In the genomic region with DNA sequence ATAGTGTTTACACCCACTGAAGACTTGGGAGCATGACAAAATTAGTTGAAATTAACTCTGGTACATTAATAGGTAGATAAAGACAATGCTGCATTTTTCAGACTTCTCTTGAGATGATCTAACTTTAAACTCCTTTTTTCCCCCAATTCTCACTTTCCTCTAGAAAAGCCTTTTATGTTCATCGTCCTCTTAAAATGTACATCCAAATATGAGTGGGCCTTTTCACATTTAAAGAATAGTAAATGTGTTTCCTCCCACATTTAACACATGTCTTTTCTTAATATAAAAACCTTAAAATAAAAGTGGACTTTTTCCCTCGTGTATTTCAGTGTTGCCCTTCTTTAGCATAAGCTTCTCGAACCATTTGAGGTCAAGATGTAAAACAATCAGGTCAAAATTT, we compare ENCODE assay signal across 28 mouse cellular contexts.
DNase-seq lines count a peak whose midpoint lies in the region; ATAC-seq and TF ChIP-seq lines count a peak whose summit lies in the region.
"Had no signal": no experiment of that assay in that cellular context is flagged by ENCODE, and none has a peak within 500 bp of the region (broad histone marks: within the 10 kb centered on the region; RNA-seq: fewer than 3 reads in every experiment).

No protein-coding gene starts in this region.

- TF ChIP-seq POLR2A in lung, adult 2 months (IDR thresholded peaks at IDR 0.05; ENCODE audit: borderline replicate concordance, extremely low read depth, low read depth, low read length): no peak

- H3K27me3 ChIP-seq in lung, embryonic 14.5 days (ENCODE audit: insufficient read depth, low read length): no peaks in the 10 kb centered on the region
- H3K27me3 ChIP-seq: CH12.LX; embryonic facial prominence, embryonic 13.5 days; embryonic facial prominence, embryonic 15.5 days; forebrain, embryonic 12.5 days; Patski had no signal

- no peak for TF ChIP-seq CTCF in lung, embryonic 14.5 days (IDR thresholded peaks at IDR 0.05; ENCODE audit: low read depth)
- TF ChIP-seq CTCF in lung, adult 2 months (IDR thresholded peaks at IDR 0.05; ENCODE audit: insufficient read depth, low read length): no peak

- no peak overlapping the region for H3K4me2 ChIP-seq in lung, embryonic 14.5 days
- H3K4me2 ChIP-seq: embryonic facial prominence, embryonic 13.5 days; embryonic facial prominence, embryonic 15.5 days; forebrain, embryonic 12.5 days had no signal

- no peaks in the 10 kb centered on the region for H3K9me3 ChIP-seq in lung, embryonic 14.5 days (ENCODE audit: low read depth, low read length)
- H3K9me3 ChIP-seq: embryonic facial prominence, embryonic 13.5 days; embryonic facial prominence, embryonic 15.5 days; forebrain, embryonic 10.5 days; forebrain, embryonic 12.5 days; G1E had no signal

- 0 out of 2 replicates have a peak, but pooled peaks cover 4% of the 10 kb centered on the region for H3K4me1 ChIP-seq in lung, embryonic 14.5 days (ENCODE audit: insufficient read depth)
- no peaks in the 10 kb centered on the region for H3K4me1 ChIP-seq in lung, adult 2 months (ENCODE audit: control insufficient read depth, insufficient read depth, low read length)
- H3K4me1 ChIP-seq: embryonic facial prominence, embryonic 13.5 days; embryonic facial prominence, embryonic 15.5 days; forebrain, embryonic 10.5 days; forebrain, embryonic 12.5 days had no signal

- no peak overlapping the region for H3K4me3 ChIP-seq in lung, embryonic 14.5 days (ENCODE audit: low read depth, low read length)
- no peak overlapping the region for H3K4me3 ChIP-seq in lung, adult 2 months (replicated peaks; ENCODE audit: extremely low read depth, low read depth, low read length)
- H3K4me3 ChIP-seq: embryonic facial prominence, embryonic 13.5 days; embryonic facial prominence, embryonic 15.5 days; erythroblast, embryonic 14.5 days; forebrain, embryonic 10.5 days; forebrain, embryonic 12.5 days had no signal

- peak; percentile 74 for ATAC-seq in frontal cortex, adult (ENCODE audit: low TSS enrichment)
- no peak for ATAC-seq in lung, embryonic 14.5 days (ENCODE audit: insufficient read depth)
- ATAC-seq: activated CD4-positive, CD25-positive, alpha-beta regulatory T cell, adult 4 months; CD4-positive, CD25-positive, alpha-beta regulatory T cell, adult 4 months; forebrain, embryonic 14.5 days; forebrain, embryonic 16.5 days; Patski had no signal

- no peak overlapping the region for H3K27ac ChIP-seq in lung, embryonic 14.5 days (ENCODE audit: low read depth)
- H3K27ac ChIP-seq: embryonic facial prominence, embryonic 13.5 days; embryonic facial prominence, embryonic 15.5 days; forebrain, embryonic 10.5 days; forebrain, embryonic 12.5 days had no signal

- no peaks in the 10 kb centered on the region for H3K36me3 ChIP-seq in lung, embryonic 14.5 days (ENCODE audit: insufficient read depth)
- H3K36me3 ChIP-seq: embryonic facial prominence, embryonic 13.5 days; embryonic facial prominence, embryonic 15.5 days; forebrain, embryonic 10.5 days; forebrain, embryonic 12.5 days; G1E had no signal

- no peak for DNase-seq in frontal cortex, postnatal 14 days (ENCODE audit: low spot score in 2 of 2)
- DNase-seq in lung, embryonic 14.5 days: peak; percentile 9
- no peak for DNase-seq in lung, adult 2 months
- DNase-seq in kidney, adult 18-20 months: no peak
- DNase-seq: adrenal gland, adult 8-10 months; adrenal gland, postnatal 14 days; adrenal gland, postnatal 36 days; B cell, adult 2 months; cerebellum, adult 11 months; cerebellum, adult 18-20 months; cerebellum, adult 8-10 months; cerebellum, adult 9-11 months; cerebellum, postnatal 14 days; cerebellum, postnatal 36 days; embryo, embryonic 11 days had no signal

- H3K9ac ChIP-seq in lung, embryonic 14.5 days: no peak overlapping the region
- H3K9ac ChIP-seq: embryonic facial prominence, embryonic 13.5 days; embryonic facial prominence, embryonic 15.5 days; forebrain, embryonic 12.5 days had no signal

- WGBS in lung, embryonic 14.5 days: 55% methylated on average over 3 of the region's 3 CpGs
- 65% methylated on average over 3 of the region's 3 CpGs for WGBS in lung, adult 2 months
